Mouse (Mus musculus) liver, adult 2 months (tissue): ENCODE measurements around the gene Cyp2c50.

Source experiments
- CTCF ChIP-seq: fragments of 200-500 bp; IDR thresholded peaks from 2 replicates; pipeline ENCODE4 v1.5.1; 2011; ENCODE audit warnings: low read depth, low read length, control low read depth
- POLR2A ChIP-seq: fragments of 200-500 bp; IDR thresholded peaks from 2 replicates; pipeline ENCODE4 v1.6.1; 2011; ENCODE audit warnings: low read length, control low read depth; ENCODE audit not compliant: insufficient read depth; ENCODE audit errors: extremely low read depth

- TF ChIP-seq POLR2A: no peak
- no peak for TF ChIP-seq CTCF
These were observed 15.8 kb upstream of the Cyp2c50 start, which contains the start of gene Cyp2c54 for GRCm38 (mm10) chr19:40073701-40074100.
